Mouse (Mus musculus) gastrocnemius, adult 18-20 months (tissue): Measurements from ENCODE around the gene Sh3bgrl2. TPM values are rescaled to one million over a fixed set of nuclear protein-coding genes. Genes with fewer than 3 reads are reported as not detected.

ENCODE experiments used
- DNase-seq: peaks from one replicate; pipeline ENCODE4 v3.0.0; 2021; ENCODE audit warnings: low spot score
- total RNA-seq, 2 experiments: library from RNA; stranded (reverse); gene quantifications; 2 replicates each; pipeline ENCODE4 v1.2.3; 2021

Sh3bgrl2 gene
- total RNA-seq, 2 experiments from 2014 or later: 0.53 to 0.95 TPM

DNA sequence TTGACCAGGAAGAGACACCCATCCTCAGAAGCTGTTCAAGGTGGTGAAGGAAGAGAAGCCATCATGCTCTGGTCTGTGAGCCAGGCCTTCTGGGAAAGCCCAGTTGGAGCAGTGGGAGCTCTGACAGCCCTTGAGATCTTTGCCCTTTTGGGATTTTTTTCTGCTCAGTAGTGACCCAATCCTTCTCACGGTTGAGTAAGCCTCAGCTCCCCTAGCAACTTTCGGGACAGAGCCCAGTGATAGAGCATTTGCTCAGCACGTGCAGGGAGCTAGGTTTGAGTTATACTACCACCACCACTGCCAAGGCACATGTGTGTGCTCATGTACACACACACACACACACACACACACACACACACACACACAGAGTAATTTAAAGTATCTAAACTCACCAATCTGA lies 131.5 kb downstream of the Sh3bgrl2 start:
- no peak for DNase-seq

DNA sequence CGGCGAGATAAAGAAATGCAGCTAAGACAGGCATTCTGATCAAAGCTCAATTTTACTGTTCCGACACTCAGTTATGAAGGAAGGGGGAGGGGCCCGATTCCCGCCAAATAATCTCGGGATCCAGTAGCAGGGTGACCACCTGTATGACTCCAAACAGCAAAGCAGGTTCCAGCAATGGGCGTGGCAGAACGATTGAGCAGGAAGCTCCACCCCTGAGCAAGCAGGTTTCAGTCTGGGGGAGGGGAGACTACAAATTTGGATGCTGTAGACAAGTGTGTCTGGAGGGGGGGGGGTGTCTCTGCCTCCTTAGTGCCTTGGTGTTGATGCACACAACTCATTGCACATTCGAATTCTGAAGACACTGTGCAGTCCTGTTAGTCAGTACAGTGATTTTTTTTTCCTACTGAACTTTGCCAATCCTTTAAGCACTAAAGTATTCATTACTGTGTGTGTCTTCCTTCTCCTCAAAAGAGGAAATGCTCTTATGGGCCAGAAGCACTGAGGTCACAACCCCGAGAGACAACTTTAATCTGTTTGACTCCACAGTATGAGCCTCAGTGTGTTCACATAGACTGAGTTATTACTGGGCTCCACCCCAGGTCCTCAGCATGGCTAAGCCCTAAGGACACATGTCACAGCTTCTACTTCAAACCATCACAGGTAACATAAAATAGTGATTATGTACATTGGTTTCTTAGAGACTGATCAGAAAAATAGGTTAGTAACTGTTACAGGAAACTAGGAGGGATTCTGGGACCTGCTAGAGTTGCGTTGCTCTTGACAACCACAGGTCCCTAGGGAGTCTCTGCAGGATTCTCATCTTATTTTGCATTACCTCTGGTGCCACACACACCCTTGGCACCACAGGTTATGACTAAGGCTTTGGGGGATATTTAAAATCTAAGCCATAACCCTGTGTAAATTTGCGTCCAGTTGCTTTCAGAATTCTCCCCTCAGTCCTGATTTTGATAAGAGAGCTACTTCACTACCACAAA lies 133.8 kb downstream of the Sh3bgrl2 start:
- no peak for DNase-seq

DNA sequence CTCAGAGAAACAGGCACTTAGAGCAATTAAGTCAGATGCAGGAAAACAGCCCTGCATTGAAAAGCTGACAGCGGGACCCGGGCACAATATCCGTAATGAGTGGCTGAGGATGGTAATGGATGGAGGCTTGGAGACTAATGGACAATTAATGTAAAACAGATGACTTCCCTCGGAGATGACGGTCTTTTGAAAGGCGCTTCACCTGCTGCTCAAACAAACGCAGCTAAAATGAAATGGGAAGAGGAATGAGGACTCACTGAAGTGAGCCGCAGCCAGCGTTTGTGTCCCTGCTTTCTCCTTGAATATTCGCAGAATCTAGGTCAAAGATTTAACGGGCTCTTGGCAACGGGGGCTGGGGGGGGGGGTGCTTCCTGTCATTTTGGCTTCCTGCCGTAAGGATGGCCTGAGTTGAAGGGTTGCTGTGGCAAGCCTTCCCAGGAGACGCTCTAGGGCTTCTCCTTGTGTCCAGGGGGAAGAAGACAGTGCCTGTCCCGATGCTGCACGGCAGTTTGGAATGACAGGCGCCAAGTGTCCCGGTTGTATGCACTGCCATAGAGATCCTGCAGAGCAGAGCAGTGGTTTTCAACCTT lies 138.5 kb downstream of the Sh3bgrl2 start:
- DNase-seq: no peak

- DNase-seq: no peak
Observed at GRCm38 (mm10) chr9:83687904-83688303, 139.8 kb downstream of the Sh3bgrl2 start.

Other genes starting within 250 kb of the Sh3bgrl2 start
- gene Lca5, start 107.2 kb upstream of the Sh3bgrl2 start, total RNA-seq: 1 to 10 TPM; 1.2 to 1.8 TPM